Mouse (Mus musculus) neural tube, embryonic 13.5 days (tissue): ENCODE measurements around the gene Treml2. TPM values are rescaled to one million over a fixed set of nuclear protein-coding genes. Genes with fewer than 3 reads are reported as not detected.

Experiments used
- ATAC-seq: fragments of 200-750 bp; cut with Nextera tagmentation; 2 replicates; pipeline ENCODE4 v1.8.0; 2017; ENCODE audit warnings: low read depth, mild to moderate bottlenecking, moderate TSS enrichment, moderate library complexity
- H3K27ac ChIP-seq: fragments of 300-500 bp; sonication (generic); replicated peaks from 2 replicates; pipeline ENCODE4 v1.5.1; 2015; ENCODE audit warnings: moderate library complexity, mild to moderate bottlenecking, inconsistent platforms
- H3K27me3 ChIP-seq: fragments of 300-500 bp; sonication (generic); 2 replicates; pipeline ENCODE4 v1.6.1; 2015; ENCODE audit warnings: mild to moderate bottlenecking, inconsistent platforms
- H3K36me3 ChIP-seq: fragments of 300-500 bp; sonication (generic); 2 replicates; pipeline ENCODE4 v1.6.1; 2015; ENCODE audit warnings: mild to moderate bottlenecking, inconsistent platforms
- H3K4me1 ChIP-seq: fragments of 300-500 bp; sonication (generic); replicated peaks from 2 replicates; pipeline ENCODE4 v1.6.1; 2015; ENCODE audit warnings: inconsistent platforms
- H3K4me2 ChIP-seq: fragments of 300-500 bp; sonication (generic); 2 replicates; pipeline ENCODE4 v1.6.1; 2015; ENCODE audit warnings: inconsistent platforms, mild to moderate bottlenecking, moderate library complexity
- H3K4me3 ChIP-seq: fragments of 300-500 bp; sonication (generic); 2 replicates; pipeline ENCODE4 v1.5.1; 2015; ENCODE audit warnings: mild to moderate bottlenecking, inconsistent platforms
- H3K9ac ChIP-seq: fragments of 300-500 bp; sonication (generic); 2 replicates; pipeline ENCODE4 v1.6.1; 2015; ENCODE audit warnings: moderate library complexity, mild to moderate bottlenecking, inconsistent platforms
- H3K9me3 ChIP-seq: fragments of 300-500 bp; sonication (generic); 2 replicates; pipeline ENCODE4 v1.6.1; 2016; ENCODE audit warnings: inconsistent platforms
- WGBS: fragments of 180-500 bp; shearing (Covaris S2); methylation state at CpG from one replicate; pipeline ENCODE4 v1.1.7; 2015; 5-methylcytosine and 5-hydroxymethylcytosine counted together
- polyA plus RNA-seq: library from polyadenylated mRNA; unstranded; fragments of >200 nt; fragmentation: Nextera tagmentation; extraction: Ambion mirVana; gene quantifications from 2 replicates; pipeline ENCODE4 v1.2.1, GENCODE M21; 2015

Gene Treml2
- polyA plus RNA-seq, result 0.70 TPM in 1 of 2 replicates, not detected in the other

DNA sequence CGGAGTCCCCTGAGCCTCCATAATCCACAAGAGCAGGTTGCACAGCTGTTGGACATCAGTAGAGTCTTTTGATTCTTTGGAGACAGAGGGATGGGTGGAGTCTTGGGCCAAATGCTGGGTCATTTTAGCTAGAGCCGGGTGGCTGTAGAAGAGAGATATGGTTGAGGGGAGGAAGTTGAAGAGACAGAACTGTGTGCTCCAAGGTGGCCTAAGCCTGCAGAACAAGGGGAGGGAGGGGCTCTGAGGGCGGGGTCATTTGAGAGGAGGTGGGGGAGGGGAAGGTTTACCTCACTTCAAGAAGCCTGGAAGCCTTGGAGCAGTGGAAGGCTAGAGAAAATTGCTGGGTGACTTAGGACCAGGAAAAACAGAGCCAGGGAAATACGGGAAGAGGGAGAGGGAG, at the start of gene Treml2:
Gene Treml2, plus strand, starts transcription at position 296 of the 400 bp plus-strand sequence.
- Histone ChIP-seq H3K27ac (no peak within 1 kb of the TSS), H3K9ac (no peak within 1 kb of the TSS), H3K4me2 (no peak within 1 kb of the TSS), H3K27me3 (no peaks in the 10 kb centered on the region), H3K4me1 (no peaks in the 10 kb centered on the region), H3K4me3 (no peak within 1 kb of the TSS), H3K36me3 (no peaks in the 10 kb centered on the region), H3K9me3 (no peaks in the 10 kb centered on the region)
- ATAC-seq, result no peak
- 39% methylated on average over 3 of the region's 4 CpGs for WGBS

DNA sequence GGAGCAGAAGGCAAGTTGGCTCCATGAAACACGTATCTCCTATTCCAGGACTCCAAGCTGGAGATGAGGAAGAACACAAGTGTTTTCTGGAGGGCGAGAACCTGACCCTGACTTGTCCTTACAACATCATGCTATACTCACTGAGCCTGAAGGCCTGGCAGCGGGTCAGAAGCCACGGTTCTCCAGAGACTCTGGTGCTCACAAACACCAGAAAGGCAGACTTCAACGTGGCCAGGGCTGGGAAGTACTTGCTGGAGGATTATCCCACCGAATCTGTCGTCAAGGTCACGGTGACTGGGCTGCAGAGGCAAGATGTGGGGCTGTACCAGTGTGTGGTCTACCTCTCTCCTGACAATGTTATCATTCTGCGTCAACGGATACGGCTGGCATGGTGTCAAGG, 49.8 kb upstream of the Treml2 start:
- no peaks in the 10 kb centered on the region for H3K4me1 ChIP-seq
- H3K9ac ChIP-seq, result no peak overlapping the region
- no peaks in the 10 kb centered on the region; the same call in 1 of the 2 replicates for H3K27me3 ChIP-seq
- no peak for ATAC-seq
- no peak overlapping the region for H3K4me2 ChIP-seq
- 85% methylated on average over 11 of the region's 11 CpGs for WGBS
- no peak overlapping the region for H3K27ac ChIP-seq
- peaks cover 2% of the 10 kb centered on the region; the same call in 1 of the 2 replicates for H3K9me3 ChIP-seq
- H3K36me3 ChIP-seq, result no peaks in the 10 kb centered on the region
- no peak overlapping the region for H3K4me3 ChIP-seq

GRCm38 (mm10) chr17:48250631-48251030, 48.7 kb upstream of the Treml2 start:
- Histone ChIP-seq H3K4me1 (no peaks in the 10 kb centered on the region), H3K27ac (no peak overlapping the region), H3K27me3 (no peaks in the 10 kb centered on the region; the same call in 1 of the 2 replicates), H3K36me3 (no peaks in the 10 kb centered on the region), H3K4me3 (no peak overlapping the region), H3K9me3 (peaks cover 2% of the 10 kb centered on the region; the same call in 1 of the 2 replicates), H3K9ac (no peak overlapping the region), H3K4me2 (no peak overlapping the region)
- WGBS, result 92% methylated on average over 7 of the region's 7 CpGs
- ATAC-seq, result no peak

GRCm38 (mm10) chr17:48256575-48256974, 42.7 kb upstream of the Treml2 start:
- Histone ChIP-seq H3K9me3 (peaks cover 17% of the 10 kb centered on the region), H3K36me3 (no peaks in the 10 kb centered on the region), H3K27ac (no peak overlapping the region), H3K9ac (no peak overlapping the region), H3K4me2 (no peak overlapping the region), H3K4me3 (no peak overlapping the region), H3K4me1 (no peaks in the 10 kb centered on the region), H3K27me3 (no peaks in the 10 kb centered on the region; the same call in 1 of the 2 replicates)
- no peak for ATAC-seq

DNA sequence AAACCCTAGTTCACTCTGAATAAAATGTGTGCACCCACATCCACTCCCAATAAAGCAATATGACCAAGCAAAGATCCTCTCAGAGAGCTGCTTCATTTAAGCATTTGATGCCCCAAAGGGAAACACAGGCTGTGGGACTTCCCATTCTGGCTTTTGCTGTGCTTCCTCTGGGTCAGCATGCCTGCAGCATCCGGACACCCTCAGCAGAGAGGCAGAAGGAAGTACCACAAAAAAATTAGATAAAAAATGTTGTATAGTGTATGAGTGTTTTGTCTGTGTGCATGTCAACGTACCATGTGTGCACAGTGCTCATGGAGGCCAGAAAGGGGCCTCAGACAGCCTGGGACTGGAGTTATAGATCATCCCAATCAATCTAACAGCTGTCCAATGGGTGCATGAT, 37.4 kb upstream of the Treml2 start:
- H3K36me3 ChIP-seq, result no peaks in the 10 kb centered on the region
- H3K4me3 ChIP-seq, result no peak overlapping the region
- no peak overlapping the region for H3K27ac ChIP-seq
- ATAC-seq, result no peak
- peaks cover 17% of the 10 kb centered on the region for H3K4me1 ChIP-seq
- no peaks in the 10 kb centered on the region for H3K27me3 ChIP-seq
- WGBS, result 91% methylated on average over 2 of the region's 2 CpGs
- no peak overlapping the region for H3K4me2 ChIP-seq
- peaks cover 17% of the 10 kb centered on the region for H3K9me3 ChIP-seq
- H3K9ac ChIP-seq, result no peak overlapping the region

GRCm38 (mm10) chr17:48263741-48264362, 35.4 kb upstream of the Treml2 start, which contains the start of gene Treml4:
Treml4 (plus strand) TSS chr17:48264295.
- WGBS, result 84% methylated on average over 3 of the region's 3 CpGs
- Histone ChIP-seq H3K36me3 (no peaks in the 10 kb centered on the region), H3K4me2 (no peak within 1 kb of the TSS)

DNA sequence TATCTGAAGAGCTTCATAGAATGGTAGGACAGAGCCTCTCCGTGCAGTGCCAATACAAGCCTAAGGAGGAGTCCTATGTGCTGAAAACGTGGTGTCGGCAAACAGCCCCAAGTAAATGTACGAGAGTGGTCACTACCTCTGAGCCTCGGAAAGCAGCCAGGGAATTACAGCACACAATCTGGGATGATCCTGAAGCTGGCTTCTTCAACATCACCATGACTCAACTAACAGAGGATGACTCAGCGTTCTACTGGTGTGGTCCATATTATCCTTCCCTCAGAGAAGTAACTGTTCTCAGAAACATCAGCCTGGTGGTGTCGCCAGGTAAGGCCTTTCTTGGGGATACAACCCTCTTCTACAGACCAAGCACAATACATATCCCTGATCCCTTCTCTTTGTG, 34.6 kb upstream of the Treml2 start:
- peaks cover 17% of the 10 kb centered on the region for H3K4me1 ChIP-seq
- H3K36me3 ChIP-seq, result no peaks in the 10 kb centered on the region
- no peak overlapping the region for H3K27ac ChIP-seq
- peaks cover 5% of the 10 kb centered on the region for H3K9me3 ChIP-seq
- no peak overlapping the region for H3K4me2 ChIP-seq
- 92% methylated on average over 7 of the region's 7 CpGs for WGBS
- no peaks in the 10 kb centered on the region for H3K27me3 ChIP-seq
- ATAC-seq, result no peak
- no peak overlapping the region for H3K4me3 ChIP-seq
- H3K9ac ChIP-seq, result no peak overlapping the region

More at GRCm38 (mm10) chr17:48263741-48264362, 35.4 kb upstream of the Treml2 start, which contains the start of gene Treml4:
- Histone ChIP-seq H3K9me3 (peaks cover 13% of the 10 kb centered on the region), H3K27me3 (no peaks in the 10 kb centered on the region), H3K4me3 (no peak within 1 kb of the TSS), H3K27ac (no peak within 1 kb of the TSS), H3K4me1 (peaks cover 17% of the 10 kb centered on the region), H3K9ac (no peak within 1 kb of the TSS)
- ATAC-seq, result no peak

- Histone ChIP-seq H3K9ac (no peak overlapping the region), H3K4me3 (no peak overlapping the region), H3K9me3 (no peaks in the 10 kb centered on the region), H3K4me2 (no peak overlapping the region), H3K27ac (no peak overlapping the region; the same call in 1 of the 2 replicates), H3K36me3 (no peaks in the 10 kb centered on the region), H3K4me1 (peaks cover 17% of the 10 kb centered on the region), H3K27me3 (no peaks in the 10 kb centered on the region)
- 5% methylated on average over 2 of the region's 2 CpGs for WGBS
- no peak for ATAC-seq
Measured at GRCm38 (mm10) chr17:48266138-48266537, 33.2 kb upstream of the Treml2 start.

DNA sequence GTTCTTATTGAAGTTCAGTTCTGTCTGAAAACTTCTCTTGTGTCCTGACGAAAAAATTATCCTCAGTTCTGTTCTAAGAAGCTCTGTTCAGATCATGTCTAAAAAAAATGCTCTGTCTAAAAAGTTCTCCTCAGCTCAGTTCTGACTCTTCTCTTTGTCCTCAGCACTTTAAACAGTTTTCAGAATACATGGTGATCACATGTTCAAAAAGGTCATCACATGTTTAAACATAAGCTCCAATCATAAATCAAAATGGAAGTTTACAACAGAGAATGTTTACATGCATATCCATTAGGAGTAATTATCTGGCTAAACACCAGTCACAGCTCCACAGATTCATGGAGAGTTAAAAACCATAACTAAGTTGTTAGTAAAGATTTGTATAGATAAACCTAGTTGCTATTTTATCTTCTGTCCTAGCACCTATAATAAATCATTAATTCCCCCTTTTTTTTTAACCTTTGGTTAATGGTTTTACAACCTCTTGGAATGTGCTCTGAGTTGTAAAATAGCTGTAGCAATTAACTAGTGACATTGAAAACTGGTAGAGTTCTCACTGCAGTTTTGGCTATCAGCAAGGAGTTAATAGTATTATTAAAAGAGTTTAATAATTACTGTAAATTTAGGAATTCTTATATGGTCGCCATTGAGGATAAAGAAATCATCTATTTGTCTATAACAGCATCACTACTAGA, 32.5 kb upstream of the Treml2 start:
- H3K36me3 ChIP-seq, result no peaks in the 10 kb centered on the region
- no peak for ATAC-seq
- 14% methylated on average over 2 of the region's 2 CpGs for WGBS

DNA sequence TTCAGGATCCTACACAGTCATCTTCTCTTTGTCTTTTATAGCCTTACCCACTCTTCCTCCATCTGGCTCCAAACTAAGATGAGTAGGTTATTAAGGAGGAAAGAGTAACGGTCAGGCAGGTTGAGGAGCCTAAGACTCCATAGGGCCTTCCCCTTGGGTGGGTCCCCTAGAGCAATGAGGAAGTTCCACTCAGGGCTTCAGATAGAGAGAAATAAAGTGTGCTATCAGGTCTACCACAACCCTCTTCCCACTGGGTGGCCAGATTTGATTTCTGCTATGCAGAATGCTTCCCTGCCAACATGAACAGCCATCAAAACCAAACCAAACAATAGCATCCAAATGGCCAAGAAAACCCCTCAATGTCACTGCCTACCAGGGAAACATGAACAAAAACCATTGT, 31.7 kb upstream of the Treml2 start:
- ATAC-seq, result no peak
- Histone ChIP-seq H3K4me1 (peaks cover 17% of the 10 kb centered on the region), H3K4me2 (no peak overlapping the region), H3K9me3 (no peaks in the 10 kb centered on the region), H3K27ac (no peak overlapping the region), H3K4me3 (no peak overlapping the region), H3K36me3 (no peaks in the 10 kb centered on the region), H3K9ac (no peak overlapping the region), H3K27me3 (no peaks in the 10 kb centered on the region)
- 53% methylated on average over 1 of the region's 1 CpGs for WGBS

More for the DNA sequence above, 32.5 kb upstream of the Treml2 start:
- Histone ChIP-seq H3K4me1 (peaks cover 17% of the 10 kb centered on the region), H3K9ac (no peak overlapping the region), H3K9me3 (no peaks in the 10 kb centered on the region), H3K4me2 (no peak overlapping the region), H3K27me3 (no peaks in the 10 kb centered on the region), H3K27ac (no peak overlapping the region; the same call in 1 of the 2 replicates), H3K4me3 (no peak overlapping the region)

- H3K9me3 ChIP-seq, result no peaks in the 10 kb centered on the region
- H3K4me3 ChIP-seq, result no peak overlapping the region
- peaks cover 17% of the 10 kb centered on the region for H3K4me1 ChIP-seq
- no peak overlapping the region for H3K9ac ChIP-seq
- H3K27ac ChIP-seq, result no peak overlapping the region
- H3K27me3 ChIP-seq, result no peaks in the 10 kb centered on the region
- ATAC-seq, result no peak
- no peaks in the 10 kb centered on the region for H3K36me3 ChIP-seq
- no peak overlapping the region for H3K4me2 ChIP-seq
Measured at GRCm38 (mm10) chr17:48268276-48268675, 31.0 kb upstream of the Treml2 start.

DNA sequence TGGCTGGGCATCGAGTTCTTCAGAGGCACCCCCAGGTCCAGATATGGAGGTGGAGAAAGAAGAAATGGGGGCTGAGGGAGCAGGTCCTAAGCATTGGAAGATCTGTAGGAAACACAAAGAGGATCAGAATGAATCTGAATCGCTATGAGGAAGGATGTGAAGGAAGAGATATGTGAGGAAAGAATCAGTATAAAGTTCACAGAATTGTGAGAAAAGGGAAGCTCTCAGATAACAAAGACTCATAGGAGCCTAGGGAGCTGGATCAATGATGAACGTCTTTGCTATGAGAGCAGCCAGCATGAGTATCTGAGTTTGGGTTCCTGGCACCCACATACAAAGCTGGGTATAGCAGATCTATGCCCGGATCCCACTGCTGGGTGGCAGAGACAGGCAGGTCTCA, 29.5 kb upstream of the Treml2 start:
- ATAC-seq, result no peak
- no peak overlapping the region for H3K9ac ChIP-seq
- H3K27me3 ChIP-seq, result no peaks in the 10 kb centered on the region
- no peak overlapping the region for H3K4me3 ChIP-seq
- H3K27ac ChIP-seq, result no peak overlapping the region
- WGBS, result 82% methylated on average over 4 of the region's 4 CpGs
- peaks cover 17% of the 10 kb centered on the region for H3K4me1 ChIP-seq
- no peaks in the 10 kb centered on the region for H3K36me3 ChIP-seq
- no peaks in the 10 kb centered on the region for H3K9me3 ChIP-seq
- H3K4me2 ChIP-seq, result no peak overlapping the region
